Mouse (Mus musculus): ENCODE measurements around the gene Suclg2. TPM values are rescaled to one million over a fixed set of nuclear protein-coding genes. Genes with fewer than 3 reads are reported as not detected.

The Suclg2 gene
- polyA plus RNA-seq, 1 experiment, result 1.0 TPM

DNA sequence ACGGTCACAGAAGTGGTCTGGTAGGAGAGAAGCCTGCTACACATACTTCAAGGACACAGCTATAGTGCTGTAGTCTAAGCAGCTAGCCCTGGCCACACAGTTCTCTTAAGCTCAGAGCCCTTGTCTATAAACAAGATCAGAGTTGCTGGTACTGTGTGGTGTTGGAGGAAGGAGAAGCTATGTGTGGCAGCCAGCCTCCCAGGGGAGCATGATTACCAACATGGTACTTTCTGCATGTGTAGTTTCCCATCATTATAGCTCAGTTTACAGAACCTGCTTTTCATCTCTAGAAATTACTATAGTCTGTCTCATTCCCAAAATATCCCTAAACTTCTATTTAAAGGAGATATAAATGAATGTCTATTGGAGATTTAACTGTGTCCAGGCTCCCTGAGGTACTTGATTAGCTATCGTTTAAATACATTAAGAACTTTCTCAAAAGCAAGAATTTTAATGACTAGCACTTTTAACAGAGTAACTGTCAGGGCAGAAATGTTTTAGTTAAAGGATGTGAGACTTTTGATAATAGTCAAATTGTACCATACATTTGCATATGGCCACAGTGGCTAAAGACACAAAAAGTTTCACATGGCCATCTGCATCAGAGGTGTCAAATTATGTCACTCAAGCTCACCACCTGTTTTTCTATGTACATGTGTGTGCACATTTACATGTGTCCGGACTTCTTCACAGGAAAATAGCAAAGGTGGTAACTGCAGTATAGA, 145.4 kb downstream of the Suclg2 start:
- no peaks in the 10 kb centered on the region for H3K27me3 ChIP-seq (ENCODE audit: control insufficient read depth)
- TF ChIP-seq GATA1 (IDR thresholded peaks at IDR 0.05; ENCODE audit: low read length), result no peak
- TF ChIP-seq TAL1 (IDR thresholded peaks at IDR 0.05; ENCODE audit: low read length), result no peak
- H3K4me1 ChIP-seq (ENCODE audit: control insufficient read depth), result no peaks in the 10 kb centered on the region
- peaks cover 15% of the 10 kb centered on the region for H3K36me3 ChIP-seq (ENCODE audit: control insufficient read depth)
- no peak overlapping the region for H3K4me3 ChIP-seq (replicated peaks)
- no peaks in the 10 kb centered on the region for H3K9me3 ChIP-seq (ENCODE audit: control insufficient read depth, low read length)

DNA sequence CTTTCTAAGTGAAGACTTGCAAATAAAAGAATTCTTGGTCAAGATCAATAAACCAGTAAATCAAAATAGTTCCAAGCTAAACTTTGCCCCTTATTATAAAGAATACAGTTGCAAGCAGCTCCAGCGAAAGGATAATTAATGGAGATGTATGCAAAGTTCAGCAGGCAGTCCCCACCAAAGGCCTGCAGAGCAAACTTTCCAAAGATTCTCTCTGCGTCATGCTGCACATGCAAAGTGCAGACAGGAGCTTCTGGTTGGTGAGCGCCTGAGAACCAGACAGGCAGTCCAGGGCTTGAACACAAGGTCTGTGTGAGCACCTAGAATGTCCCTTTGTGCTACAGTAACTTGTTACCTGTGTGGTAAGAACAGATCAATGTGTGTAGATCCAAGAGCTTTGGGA, 147.0 kb downstream of the Suclg2 start:
- Histone ChIP-seq H3K4me1 (ENCODE audit: control insufficient read depth) (no peaks in the 10 kb centered on the region), H3K9me3 (ENCODE audit: control insufficient read depth, low read length) (no peaks in the 10 kb centered on the region), H3K27me3 (ENCODE audit: control insufficient read depth) (no peaks in the 10 kb centered on the region), H3K36me3 (ENCODE audit: control insufficient read depth) (peaks cover 11% of the 10 kb centered on the region), H3K4me3 (replicated peaks) (no peak overlapping the region)
- TF ChIP-seq GATA1 (IDR thresholded peaks at IDR 0.05; ENCODE audit: low read length) (no peak), TAL1 (IDR thresholded peaks at IDR 0.05; ENCODE audit: low read length) (no peak)

DNA sequence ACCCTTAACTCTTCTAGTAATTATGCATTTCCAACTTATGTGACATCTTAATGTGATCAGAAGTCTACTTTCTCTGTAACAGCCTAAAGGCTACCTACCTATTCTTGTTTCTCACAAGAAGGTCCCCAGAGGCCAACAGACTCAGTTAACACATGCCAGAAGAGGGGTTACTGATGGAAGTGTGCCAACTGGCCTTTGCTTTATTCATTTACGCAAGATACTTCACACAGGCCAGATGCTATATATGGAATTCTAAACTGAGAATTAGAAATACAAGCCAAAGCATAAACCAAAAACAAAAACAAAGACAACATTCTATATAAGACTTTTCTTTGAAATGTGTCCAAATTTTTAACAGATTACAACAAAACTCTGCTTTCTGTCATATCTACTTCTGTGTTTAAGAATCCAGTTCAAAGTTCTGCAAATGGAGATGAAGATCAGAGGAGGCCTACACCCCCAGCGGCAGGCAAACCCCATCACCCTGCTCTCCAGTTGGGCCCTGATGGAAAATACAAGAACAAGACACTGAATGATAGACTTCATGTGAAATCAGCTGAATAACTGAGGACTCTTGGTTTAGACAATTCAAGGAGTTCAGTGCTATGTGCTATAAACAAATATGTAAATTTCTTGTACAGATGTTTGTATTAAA, 155.1 kb downstream of the Suclg2 start:
- Histone ChIP-seq H3K4me3 (replicated peaks) (no peak overlapping the region), H3K36me3 (ENCODE audit: control insufficient read depth) (peaks cover 4% of the 10 kb centered on the region), H3K9me3 (ENCODE audit: control insufficient read depth, low read length) (no peaks in the 10 kb centered on the region), H3K27me3 (ENCODE audit: control insufficient read depth) (no peaks in the 10 kb centered on the region), H3K4me1 (ENCODE audit: control insufficient read depth) (no peaks in the 10 kb centered on the region)
- TF ChIP-seq TAL1 (IDR thresholded peaks at IDR 0.05; ENCODE audit: low read length), result no peak
- TF ChIP-seq GATA1 (IDR thresholded peaks at IDR 0.05; ENCODE audit: low read length), result no peak

DNA sequence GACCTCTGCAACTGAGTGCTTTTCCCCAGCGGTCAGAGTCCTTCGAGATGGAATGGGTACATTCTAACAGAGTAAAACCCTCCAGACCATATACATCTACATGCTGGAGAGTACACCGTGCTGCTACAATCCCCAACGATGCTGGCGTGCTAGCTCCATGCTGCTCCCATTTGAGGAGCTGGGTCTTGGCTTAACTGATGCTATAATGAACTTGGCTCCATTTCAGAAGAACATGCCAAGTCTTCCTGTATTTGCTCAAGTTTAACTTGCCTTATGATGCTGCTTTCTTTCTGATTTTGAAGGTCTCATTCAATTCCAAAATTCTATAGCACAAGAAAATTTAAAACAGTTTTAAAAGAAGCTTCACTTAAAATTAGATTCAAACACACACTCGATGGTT, 162.3 kb downstream of the Suclg2 start:
- no peaks in the 10 kb centered on the region for H3K27me3 ChIP-seq (ENCODE audit: control insufficient read depth)
- no peak overlapping the region for H3K4me3 ChIP-seq (replicated peaks)
- TF ChIP-seq TAL1 (IDR thresholded peaks at IDR 0.05; ENCODE audit: low read length) (no peak), GATA1 (IDR thresholded peaks at IDR 0.05; ENCODE audit: low read length) (no peak)
- no peaks in the 10 kb centered on the region for H3K4me1 ChIP-seq (ENCODE audit: control insufficient read depth)
- H3K9me3 ChIP-seq (ENCODE audit: control insufficient read depth, low read length), result no peaks in the 10 kb centered on the region
- peaks cover 2% of the 10 kb centered on the region for H3K36me3 ChIP-seq (ENCODE audit: control insufficient read depth)

DNA sequence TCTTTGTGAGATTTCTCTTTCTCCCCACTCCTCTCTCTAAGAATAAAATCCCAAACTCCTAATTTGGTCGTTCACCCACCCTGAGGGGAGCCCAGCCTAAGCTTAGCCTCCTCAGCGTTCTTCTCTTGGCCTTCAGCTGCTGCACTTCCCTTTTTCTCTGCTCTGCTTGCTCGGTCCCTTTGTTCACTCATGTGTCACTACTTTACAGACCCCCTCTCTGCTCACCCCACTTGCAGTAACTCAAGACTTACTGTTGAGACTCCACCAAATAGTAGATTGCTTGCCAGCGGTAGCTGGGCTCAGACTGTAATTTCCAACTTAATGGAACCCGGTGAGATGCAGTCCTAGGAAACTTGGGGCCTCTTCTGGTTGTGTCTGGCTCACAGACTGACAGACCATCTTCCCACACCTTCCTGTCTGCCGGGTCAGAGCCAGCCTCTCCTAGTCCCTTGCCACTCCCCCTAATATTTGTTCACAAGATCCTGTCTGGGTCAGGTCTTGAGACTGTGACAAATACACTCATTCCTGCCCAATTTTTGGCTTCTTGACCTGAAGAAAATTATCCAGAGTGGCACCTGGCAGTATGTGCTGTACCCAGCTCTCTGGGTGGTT, 166.2 kb downstream of the Suclg2 start:
- no peaks in the 10 kb centered on the region for H3K9me3 ChIP-seq (ENCODE audit: control insufficient read depth, low read length)
- H3K27me3 ChIP-seq (ENCODE audit: control insufficient read depth), result no peaks in the 10 kb centered on the region
- H3K4me1 ChIP-seq (ENCODE audit: control insufficient read depth), result no peaks in the 10 kb centered on the region
- H3K4me3 ChIP-seq (replicated peaks), result no peak overlapping the region
- TF ChIP-seq TAL1 (IDR thresholded peaks at IDR 0.05; ENCODE audit: low read length) (no peak), GATA1 (IDR thresholded peaks at IDR 0.05; ENCODE audit: low read length) (no peak)
- no peaks in the 10 kb centered on the region; the same call in none of the 2 replicates for H3K36me3 ChIP-seq (ENCODE audit: control insufficient read depth)

DNA sequence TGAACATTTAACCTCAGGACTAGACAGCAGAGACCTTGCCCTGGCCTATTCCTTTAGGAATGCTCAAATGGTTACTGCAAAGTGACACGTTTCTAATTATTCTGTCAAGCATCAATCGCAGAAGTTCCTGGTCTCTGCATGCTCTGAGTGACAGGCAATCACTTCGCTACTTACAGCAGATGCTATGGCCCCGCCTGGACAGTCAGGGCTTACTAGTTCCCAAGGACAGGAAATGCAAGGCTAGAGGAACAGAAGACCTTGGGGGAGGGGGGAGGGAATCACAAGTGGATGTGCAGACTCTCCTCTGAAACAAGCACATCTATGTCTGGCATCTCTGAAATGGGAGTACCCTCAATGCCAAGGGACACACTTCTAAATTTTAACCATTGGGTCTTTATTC, 167.6 kb downstream of the Suclg2 start:
- no peaks in the 10 kb centered on the region for H3K27me3 ChIP-seq (ENCODE audit: control insufficient read depth)
- no peaks in the 10 kb centered on the region; the same call in none of the 2 replicates for H3K36me3 ChIP-seq (ENCODE audit: control insufficient read depth)
- TF ChIP-seq GATA1 (IDR thresholded peaks at IDR 0.05; ENCODE audit: low read length) (no peak), TAL1 (IDR thresholded peaks at IDR 0.05; ENCODE audit: low read length) (no peak)
- H3K9me3 ChIP-seq (ENCODE audit: control insufficient read depth, low read length), result no peaks in the 10 kb centered on the region
- no peak overlapping the region for H3K4me3 ChIP-seq (replicated peaks)
- no peaks in the 10 kb centered on the region for H3K4me1 ChIP-seq (ENCODE audit: control insufficient read depth)

DNA sequence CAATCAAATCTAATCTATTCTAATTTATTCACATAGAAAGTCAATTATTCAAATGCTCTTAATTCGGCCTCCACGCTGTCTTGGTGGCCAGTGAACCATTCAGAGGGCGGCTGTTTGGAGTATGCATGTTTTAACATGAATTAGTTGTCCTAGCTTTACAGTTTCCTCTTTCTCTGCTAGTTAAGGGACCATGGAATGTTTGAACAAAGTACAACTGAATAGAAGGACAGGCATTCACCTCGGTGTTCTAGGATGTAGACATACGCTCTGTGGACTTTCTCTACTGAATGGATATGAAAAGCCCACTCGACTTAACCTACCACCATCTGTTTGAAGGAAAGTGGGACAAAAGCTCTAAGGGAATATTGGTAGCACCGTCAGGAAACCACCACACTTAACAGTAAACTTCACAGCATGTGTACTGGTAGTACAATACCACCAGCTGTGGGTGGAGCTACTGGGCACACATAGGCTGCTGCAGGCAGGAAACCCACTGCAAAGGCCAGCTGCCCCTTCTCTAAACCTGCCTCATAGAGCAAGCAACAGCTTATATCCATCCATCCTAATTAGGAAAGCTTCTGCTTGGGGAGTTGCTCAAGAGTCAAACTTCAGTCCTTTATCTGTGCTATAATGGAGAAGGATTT, 172.3 kb downstream of the Suclg2 start:
- TF ChIP-seq TAL1 (IDR thresholded peaks at IDR 0.05; ENCODE audit: low read length) (no peak), GATA1 (IDR thresholded peaks at IDR 0.05; ENCODE audit: low read length) (no peak)
- no peaks in the 10 kb centered on the region for H3K27me3 ChIP-seq (ENCODE audit: control insufficient read depth)
- peaks cover 7% of the 10 kb centered on the region for H3K36me3 ChIP-seq (ENCODE audit: control insufficient read depth)
- H3K9me3 ChIP-seq (ENCODE audit: control insufficient read depth, low read length), result no peaks in the 10 kb centered on the region
- H3K4me3 ChIP-seq (replicated peaks), result no peak overlapping the region
- H3K4me1 ChIP-seq (ENCODE audit: control insufficient read depth), result no peaks in the 10 kb centered on the region

DNA sequence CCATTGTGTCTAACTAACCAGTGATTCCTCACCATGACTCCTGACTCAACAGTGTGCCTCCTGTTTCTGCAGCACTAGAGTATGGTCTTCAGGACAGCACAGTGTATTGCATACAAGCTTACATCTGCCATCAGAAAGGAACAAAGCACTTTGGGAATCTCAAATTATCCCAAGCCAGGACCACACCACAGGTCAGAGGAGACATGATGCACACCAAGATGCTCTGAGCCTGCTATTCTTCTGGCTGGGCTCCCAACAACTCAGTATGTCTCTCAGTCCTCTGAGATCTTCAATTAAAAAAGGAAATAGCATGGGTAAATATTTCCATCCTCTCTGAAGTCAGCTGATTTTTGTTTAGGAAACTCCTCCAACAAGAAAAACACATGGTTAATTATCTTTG, 172.9 kb downstream of the Suclg2 start:
- Histone ChIP-seq H3K4me1 (ENCODE audit: control insufficient read depth) (no peaks in the 10 kb centered on the region), H3K36me3 (ENCODE audit: control insufficient read depth) (peaks cover 7% of the 10 kb centered on the region), H3K9me3 (ENCODE audit: control insufficient read depth, low read length) (no peaks in the 10 kb centered on the region), H3K4me3 (replicated peaks) (no peak overlapping the region), H3K27me3 (ENCODE audit: control insufficient read depth) (no peaks in the 10 kb centered on the region)
- TF ChIP-seq GATA1 (IDR thresholded peaks at IDR 0.05; ENCODE audit: low read length) (no peak), TAL1 (IDR thresholded peaks at IDR 0.05; ENCODE audit: low read length) (no peak)

DNA sequence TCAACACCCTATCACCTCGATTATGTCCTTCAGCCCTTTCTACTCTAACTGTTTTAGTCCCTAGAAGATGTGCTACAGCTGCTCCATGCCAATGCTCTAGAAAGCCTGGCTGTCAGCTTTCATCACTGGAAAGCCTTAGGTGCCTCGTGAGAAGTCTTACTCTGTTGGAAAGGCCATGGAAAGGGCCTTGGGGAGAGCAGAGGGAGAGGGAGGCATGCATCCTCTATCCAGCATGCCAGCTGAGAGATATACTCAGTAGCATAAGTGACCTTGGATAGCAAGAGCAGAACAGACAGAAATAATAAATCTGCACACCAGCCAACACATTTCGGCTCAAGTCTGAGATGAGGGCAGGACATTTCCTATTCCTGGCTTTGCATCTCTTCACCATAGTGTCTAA, 173.3 kb downstream of the Suclg2 start:
- Histone ChIP-seq H3K4me1 (ENCODE audit: control insufficient read depth) (no peaks in the 10 kb centered on the region), H3K36me3 (ENCODE audit: control insufficient read depth) (peaks cover 7% of the 10 kb centered on the region), H3K4me3 (replicated peaks) (no peak overlapping the region), H3K9me3 (ENCODE audit: control insufficient read depth, low read length) (no peaks in the 10 kb centered on the region), H3K27me3 (ENCODE audit: control insufficient read depth) (no peaks in the 10 kb centered on the region)
- no peak for TF ChIP-seq TAL1 (IDR thresholded peaks at IDR 0.05; ENCODE audit: low read length)
- no peak for TF ChIP-seq GATA1 (IDR thresholded peaks at IDR 0.05; ENCODE audit: low read length)

All from erythroblast, embryonic 14.5 days (primary cell).